Mouse (Mus musculus) MN1 (cell line): ENCODE data around the gene Timm44.

Experiments used
- DNase-seq: peaks from one replicate; pipeline ENCODE4 v3.0.0-alpha.2; 2016; ENCODE audit warnings: low spot score

Gene Timm44

GRCm38 (mm10) chr8:4237814-4238433 lies 37.8 kb downstream of the Timm44 start:
- peak; percentile 67 for DNase-seq

GRCm38 (mm10) chr8:4230612-4231351 lies 44.9 kb downstream of the Timm44 start:
- DNase-seq = no peak

DNA sequence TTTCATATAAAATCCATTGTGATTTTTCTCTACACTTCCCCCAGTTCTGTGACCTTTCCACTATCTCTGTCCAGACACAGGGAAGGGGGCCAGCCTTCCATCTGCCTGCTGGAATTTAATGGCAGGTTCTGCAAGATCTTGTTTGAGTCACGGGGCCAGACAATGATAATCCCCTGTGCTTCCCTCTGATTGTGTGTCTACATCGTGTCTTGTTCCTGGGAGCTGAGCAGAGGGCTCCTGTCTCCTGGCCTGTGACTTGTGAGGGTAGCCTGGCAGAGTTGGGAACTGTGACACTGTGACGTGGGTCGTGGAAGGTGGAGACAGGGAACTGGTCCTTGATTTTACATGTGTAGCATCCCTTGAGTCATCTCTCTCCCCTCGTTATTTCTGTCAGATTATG lies 45.9 kb downstream of the Timm44 start:
- no peak for DNase-seq

DNA sequence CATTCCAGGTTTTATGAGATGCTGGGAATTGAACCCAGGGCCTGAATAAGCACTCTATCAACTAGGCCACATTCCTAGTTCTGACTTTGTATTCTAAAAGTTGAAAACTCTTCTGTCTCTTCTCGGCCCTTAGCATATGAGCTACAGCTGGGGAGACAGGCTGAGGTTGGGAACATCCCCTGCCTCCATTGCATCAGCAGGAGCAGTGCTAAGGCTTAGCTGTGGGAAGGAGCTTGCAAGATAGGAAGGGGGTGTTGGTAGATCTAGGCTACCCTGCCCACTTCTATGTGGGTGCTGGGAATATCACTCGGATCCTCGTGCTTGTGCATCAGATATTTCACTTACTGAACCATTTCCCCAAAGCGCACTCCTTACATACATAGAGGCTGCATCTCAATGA lies 47.8 kb downstream of the Timm44 start:
- no peak for DNase-seq

GRCm38 (mm10) chr8:4226739-4227347 lies 48.9 kb downstream of the Timm44 start, which contains the start of gene Lrrc8e:
Gene Lrrc8e, plus strand, starts transcription at chr8:4226827.
- DNase-seq = no peak

DNA sequence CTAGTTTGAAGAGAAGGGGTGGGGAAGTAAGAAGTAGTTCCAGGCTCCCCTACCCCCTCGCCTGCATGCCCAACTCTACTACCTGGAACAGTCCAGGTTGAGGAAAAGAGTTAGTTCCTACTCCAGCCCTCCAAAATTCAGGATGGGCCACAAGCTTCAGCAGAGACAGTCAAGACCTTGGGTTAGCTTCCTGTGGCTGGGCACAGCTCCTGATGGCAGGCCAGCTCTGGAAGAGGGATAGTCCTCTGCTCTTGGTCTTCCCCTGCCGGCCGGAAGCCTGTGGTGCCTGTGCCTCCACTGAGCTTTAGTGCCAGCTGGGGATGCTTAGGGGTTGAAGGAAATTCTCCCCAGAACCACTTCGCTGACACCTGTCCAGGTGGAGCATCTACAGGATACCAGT lies 49.4 kb downstream of the Timm44 start:
- DNase-seq = no peak

DNA sequence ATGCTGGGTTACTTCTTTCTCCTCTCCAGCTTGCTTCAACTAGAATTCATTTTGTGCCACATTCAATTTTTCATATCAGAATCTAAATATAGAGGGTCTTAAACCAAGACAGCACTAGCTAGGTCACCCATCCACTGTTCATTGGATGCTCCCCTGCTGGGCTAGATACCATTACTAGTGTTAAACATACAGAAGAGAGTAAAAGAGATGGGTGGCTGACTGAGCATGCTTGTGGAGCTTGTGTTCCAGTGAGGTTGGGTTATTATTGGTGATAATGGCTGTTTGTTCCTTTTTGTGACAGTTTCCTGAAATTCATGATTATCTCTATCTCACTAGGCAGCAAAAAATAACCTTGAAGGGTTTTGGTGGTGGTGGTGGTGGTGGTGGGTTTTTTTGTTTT lies 53.7 kb downstream of the Timm44 start:
- DNase-seq = no peak

- no peak for DNase-seq
Observed at GRCm38 (mm10) chr8:4219617-4220016, 56.1 kb downstream of the Timm44 start.

DNA sequence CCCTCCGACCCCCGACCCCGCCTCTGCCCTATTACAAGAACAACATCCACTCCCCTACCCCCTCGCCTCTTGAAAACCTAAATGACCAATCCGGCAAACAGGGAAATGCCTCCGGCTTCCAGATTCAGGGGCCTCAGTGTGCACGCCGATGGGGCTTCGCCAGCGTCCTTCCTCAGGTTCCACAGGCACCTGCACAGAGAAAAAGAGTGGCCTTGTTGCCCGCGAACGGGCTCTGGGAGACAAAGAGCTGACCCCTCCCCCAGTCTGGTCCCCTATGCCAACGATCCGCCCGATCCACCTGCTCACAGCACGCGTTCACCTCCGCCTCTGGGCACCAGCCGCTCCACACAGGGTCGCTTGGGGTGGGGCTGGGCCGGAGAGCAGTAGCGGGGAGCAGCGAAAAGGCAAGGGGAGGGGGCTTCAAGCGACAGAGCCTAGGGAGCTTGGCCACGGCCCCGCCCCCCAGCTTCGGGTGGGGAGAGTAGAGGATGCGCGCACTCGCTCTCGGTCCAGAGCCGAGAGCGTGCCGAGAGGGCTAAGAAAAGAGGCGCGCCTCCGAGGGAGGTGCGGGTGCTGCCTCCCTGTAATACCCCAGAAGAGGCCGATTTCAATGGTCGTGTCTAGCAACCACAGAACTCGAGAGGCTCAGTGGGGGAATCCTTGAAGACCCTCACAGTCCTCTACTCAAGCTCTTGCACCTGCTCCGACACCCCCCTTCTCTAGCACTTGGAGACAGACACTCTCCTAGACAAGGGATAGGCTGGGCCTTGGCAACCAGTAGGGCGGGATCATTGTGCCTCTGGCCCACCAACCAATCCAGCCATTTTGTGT lies 58.7 kb downstream of the Timm44 start, which contains the start of gene Prr36:
TSS of gene Prr36 (minus strand) at position 669 of the 831 bp plus-strand sequence.
- peak; percentile 61 for DNase-seq

DNA sequence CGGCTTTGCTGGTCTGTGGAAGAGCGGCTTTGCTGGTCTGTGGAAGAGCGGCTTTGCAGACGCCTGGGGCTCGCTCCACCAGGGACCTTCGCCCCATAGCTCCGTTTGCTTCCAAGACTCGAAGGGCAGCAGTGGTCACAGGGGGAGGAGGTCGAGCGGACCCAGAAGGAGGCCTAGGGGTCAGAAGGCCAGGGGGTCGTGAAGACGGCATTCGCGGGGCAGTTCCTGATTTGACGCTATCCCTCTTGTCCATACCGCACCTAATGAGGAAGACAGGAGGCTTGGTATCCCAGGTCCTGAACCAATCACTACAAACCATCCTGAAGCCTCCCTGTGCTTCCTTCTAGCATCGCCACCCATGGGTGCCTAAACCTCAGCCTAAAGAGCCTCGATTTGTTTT lies 59.4 kb downstream of the Timm44 start:
- no peak for DNase-seq

DNA sequence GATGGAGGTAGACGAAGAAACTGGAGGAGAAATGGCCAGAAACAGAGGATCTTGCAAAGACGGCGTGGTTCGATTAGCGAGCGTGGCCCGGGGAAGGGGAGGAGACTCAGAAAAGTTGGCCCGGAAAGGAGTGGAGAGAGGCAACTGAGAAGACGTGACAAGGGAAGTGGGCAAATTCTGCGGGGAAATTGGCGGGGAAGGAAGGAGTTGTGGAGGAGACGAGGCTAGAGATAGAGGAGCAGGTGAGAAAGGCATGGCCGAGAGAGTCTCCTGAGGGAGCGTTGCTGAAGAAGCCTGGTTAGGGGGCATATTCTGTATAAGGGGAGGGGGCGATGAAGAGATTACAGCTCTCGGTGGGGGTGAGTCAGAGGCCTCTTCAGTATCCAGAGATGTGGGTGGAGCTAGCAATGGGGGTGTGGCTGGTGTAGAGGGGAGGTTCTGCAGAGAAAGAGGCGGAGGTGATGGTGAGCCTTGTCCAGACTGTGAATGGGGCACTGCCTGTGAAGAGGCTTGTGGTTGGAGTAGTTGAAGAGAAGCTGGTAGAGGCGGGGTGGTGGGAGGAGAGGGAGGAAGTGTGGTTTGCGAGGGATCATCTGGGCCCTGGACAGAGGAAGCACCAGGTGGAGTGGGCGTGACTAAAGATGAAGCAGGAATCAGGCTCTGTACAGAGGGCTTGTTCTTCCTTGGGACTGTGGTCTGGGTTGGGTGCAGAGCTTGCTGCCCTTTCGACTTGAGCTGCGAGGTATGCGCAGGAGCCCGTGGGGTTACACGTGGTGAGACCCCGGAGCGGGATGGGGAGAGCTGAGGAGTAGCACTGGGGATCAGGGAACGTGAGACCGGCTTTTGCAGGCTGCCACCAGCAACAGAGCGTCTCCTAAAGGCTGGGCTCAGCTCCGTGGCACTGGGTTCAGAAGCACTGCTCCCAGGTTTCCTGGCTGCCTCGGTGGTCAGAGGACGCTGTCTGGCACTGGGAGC lies 61.4 kb downstream of the Timm44 start:
- DNase-seq = no peak

GRCm38 (mm10) chr8:4213210-4214005 lies 62.3 kb downstream of the Timm44 start:
- no peak for DNase-seq

- DNase-seq = no peak
Observed at GRCm38 (mm10) chr8:4212809-4213209, 62.9 kb downstream of the Timm44 start.

GRCm38 (mm10) chr8:4211097-4211496 lies 64.6 kb downstream of the Timm44 start:
- DNase-seq = no peak
